Mouse (Mus musculus) ES-E14 (cell line): ENCODE data around the gene Fes. TPM values are rescaled to one million over a fixed set of nuclear protein-coding genes. Genes with fewer than 3 reads are reported as not detected.

ENCODE experiments used
- DNase-seq: peaks from one replicate; pipeline ENCODE4 v3.0.0-alpha.2; 2013; ENCODE audit warnings: low read depth, low spot score
- H3K27ac ChIP-seq: 2 replicates; pipeline ENCODE4 v1.5.1; 2012; ENCODE audit warnings: low read depth, mild to moderate bottlenecking, low read length, moderate library complexity, mixed read lengths; ENCODE audit not compliant: poor library complexity, insufficient read depth, severe bottlenecking
- H3K36me3 ChIP-seq: 2 replicates; pipeline ENCODE4 v1.6.1; 2012; ENCODE audit warnings: mild to moderate bottlenecking, low read length, moderate library complexity, mixed read lengths; ENCODE audit not compliant: control insufficient read depth, poor library complexity, insufficient read depth, severe bottlenecking
- H3K4me1 ChIP-seq, 2 experiments: fragments of 150-350 bp in 1 of 2; sonication (generic) in 1 of 2; 2 replicates each; pipeline ENCODE4 v1.6.1; 2012; ENCODE audit warnings: low read length in 2 of 2, mild to moderate bottlenecking in 1 of 2, mixed read lengths in 1 of 2; ENCODE audit not compliant: control insufficient read depth in 2 of 2, insufficient read depth in 2 of 2, poor library complexity in 1 of 2
- H3K4me3 ChIP-seq, 2 experiments: fragments of 150-350 bp in 1 of 2; sonication (generic) in 1 of 2; 2 replicates each; pipeline ENCODE4 v1.5.1; 2012; ENCODE audit warnings: low read length in 2 of 2, low read depth in 1 of 2, mild to moderate bottlenecking in 1 of 2, mixed read lengths in 1 of 2; ENCODE audit not compliant: insufficient read depth in 1 of 2, poor library complexity in 1 of 2, severe bottlenecking in 1 of 2
- H3K9ac ChIP-seq: 2 replicates; pipeline ENCODE4 v1.6.1; 2012; ENCODE audit warnings: low read depth, mild to moderate bottlenecking, low read length, mixed read lengths; ENCODE audit not compliant: poor library complexity, insufficient read depth, severe bottlenecking
- H3K9me3 ChIP-seq: fragments of 150-350 bp; sonication (generic); 2 replicates; pipeline ENCODE4 v1.6.1; 2012; ENCODE audit warnings: low read depth, mild to moderate bottlenecking, low read length; ENCODE audit not compliant: control insufficient read depth, insufficient read depth
- CHD2 ChIP-seq: IDR thresholded peaks from 2 replicates; pipeline ENCODE4 v1.6.1; 2014; ENCODE audit warnings: mild to moderate bottlenecking, low read depth, low read length, inconsistent platforms
- MAFK ChIP-seq: IDR thresholded peaks from 2 replicates; pipeline ENCODE4 v1.6.1; 2014; ENCODE audit warnings: mild to moderate bottlenecking, low read depth, low read length, inconsistent platforms; ENCODE audit not compliant: insufficient read depth
- ZC3H11A ChIP-seq: IDR thresholded peaks from 2 replicates; pipeline ENCODE4 v1.6.1; 2012; ENCODE audit warnings: low read depth, mild to moderate bottlenecking, inconsistent platforms, low read length, borderline replicate concordance
- ZNF384 ChIP-seq: IDR thresholded peaks from 2 replicates; pipeline ENCODE4 v1.6.1; 2012; ENCODE audit warnings: low read depth, low read length, inconsistent platforms
- in situ Hi-C, 2 experiments: fragments of 600-800 bp; cut with MboI; formaldehyde crosslinking; loops; one replicate each; pipeline ENCODE4 v1.15.1; 2025; ENCODE audit warnings: low sequenced_read_pairs in 2 of 2, inconsistent platforms in 1 of 2; ENCODE audit not compliant: unreplicated experiment in 2 of 2
- total RNA-seq: library from RNA; depleted of rRNA; stranded (reverse); fragments of 300-350 nt; gene quantifications from 2 replicates; pipeline ENCODE4 v1.2.3, GENCODE M21; 2012; rRNA removed

Fes gene
- total RNA-seq, 1 experiment: 4.5 TPM

- H3K4me3 ChIP-seq: no peak overlapping the region
- H3K4me1 ChIP-seq: peaks cover 0 to 4% of the 10 kb centered on the region in 2 experiments; a peak in 1 of 4 replicates
- no peaks in the 10 kb centered on the region for H3K9me3 ChIP-seq
- TF ChIP-seq ZNF384 (no peak), CHD2 (no peak), ZC3H11A (no peak), MAFK (no peak)
- no peak for DNase-seq
- H3K9ac ChIP-seq: no peak overlapping the region
- in situ Hi-C loops: no loop called here
- H3K27ac ChIP-seq: no peak overlapping the region
- H3K36me3 ChIP-seq: peaks cover 48% of the 10 kb centered on the region
Observed at GRCm38 (mm10) chr7:80330278-80330677, 57.5 kb downstream of the Fes start.

Other genes with a start within 250 kb of the Fes start
- gene Sema4b, start 201.1 kb downstream of the Fes start, total RNA-seq: 50.1 and 106 TPM in 2 replicates
- 52.6 and 59.7 TPM in 2 replicates for gene Cib1, start 155.1 kb downstream of the Fes start, total RNA-seq
- 4.4 and 4.5 TPM in 2 replicates for gene Gdpgp1, start 155.1 kb downstream of the Fes start, total RNA-seq
- 1.4 and 2.8 TPM in 2 replicates for gene Ttll13, start 141.6 kb downstream of the Fes start, total RNA-seq
- 37.8 and 45.2 TPM in 2 replicates for gene Ngrn, start 126.7 kb downstream of the Fes start, total RNA-seq
- gene Vps33b, start 118.3 kb downstream of the Fes start, total RNA-seq: 21.1 and 30.4 TPM in 2 replicates
- 91.0 and 103 TPM in 2 replicates for gene Prc1, start 93.5 kb downstream of the Fes start, total RNA-seq
- gene Rccd1, start 63.5 kb downstream of the Fes start, total RNA-seq: 16.4 and 27.6 TPM in 2 replicates
- 52.0 and 54.1 TPM in 2 replicates for gene Unc45a, start 46.9 kb downstream of the Fes start, total RNA-seq
- gene Hddc3, start 44.8 kb downstream of the Fes start, total RNA-seq: 11.4 and 14.3 TPM in 2 replicates
- 14.6 and 19.8 TPM in 2 replicates for gene Man2a2, start 16.6 kb downstream of the Fes start, total RNA-seq
- 16.1 and 17.7 TPM in 2 replicates for gene Furin, start 17.5 kb upstream of the Fes start, total RNA-seq
- 29.9 and 34.2 TPM in 2 replicates for gene Blm, start 147.2 kb upstream of the Fes start, total RNA-seq